Mouse (Mus musculus) brain, embryonic 14.5 days (tissue): Measurements from ENCODE around the gene Ube2f.

Source experiments
- CTCF ChIP-seq: fragments of 200-500 bp; IDR thresholded peaks from 2 replicates; pipeline ENCODE4 v1.5.1; 2012; ENCODE audit warnings: inconsistent platforms, mild to moderate bottlenecking, moderate library complexity, borderline replicate concordance; ENCODE audit not compliant: insufficient read depth, insufficient read length; ENCODE audit errors: extremely low read depth
- POLR2A ChIP-seq: fragments of 200-500 bp; IDR thresholded peaks from 2 replicates; pipeline ENCODE4 v1.6.1; 2012; ENCODE audit warnings: mild to moderate bottlenecking, inconsistent platforms, borderline replicate concordance; ENCODE audit not compliant: poor library complexity, insufficient read depth, insufficient read length, severe bottlenecking; ENCODE audit errors: extremely low read depth

GRCm38 (mm10) chr1:91312273-91312672 lies 62.2 kb downstream of the Ube2f start:
- TF ChIP-seq CTCF, result no peak
- TF ChIP-seq POLR2A, result no peak
